Mouse (Mus musculus) gastrocnemius, postnatal 36 days (tissue): Measurements from ENCODE around the gene Galntl6. TPM values are rescaled to one million over a fixed set of nuclear protein-coding genes. Genes with fewer than 3 reads are reported as not detected.

Experiments used
- DNase-seq, 2 experiments: peaks; one replicate each; pipeline ENCODE4 v3.0.0; 2022
- intact Hi-C: fragments of 180-260 bp; cut with DNase I; formaldehyde crosslinking; loops from one replicate; pipeline ENCODE4 v1.15.1; 2025
- long read RNA-seq, 2 experiments: library from polyadenylated mRNA; stranded (forward); transcript quantifications; one replicate each; pipeline ENCODE4 v2.0.0; 2021
- total RNA-seq, 2 experiments: library from RNA; stranded (reverse); gene quantifications; 2 replicates each; pipeline ENCODE4 v1.2.3; 2021

Galntl6 gene
- not detected for total RNA-seq
- long read RNA-seq, experiment 1, result 0 reads
- long read RNA-seq, experiment 2, result 0 reads

DNA sequence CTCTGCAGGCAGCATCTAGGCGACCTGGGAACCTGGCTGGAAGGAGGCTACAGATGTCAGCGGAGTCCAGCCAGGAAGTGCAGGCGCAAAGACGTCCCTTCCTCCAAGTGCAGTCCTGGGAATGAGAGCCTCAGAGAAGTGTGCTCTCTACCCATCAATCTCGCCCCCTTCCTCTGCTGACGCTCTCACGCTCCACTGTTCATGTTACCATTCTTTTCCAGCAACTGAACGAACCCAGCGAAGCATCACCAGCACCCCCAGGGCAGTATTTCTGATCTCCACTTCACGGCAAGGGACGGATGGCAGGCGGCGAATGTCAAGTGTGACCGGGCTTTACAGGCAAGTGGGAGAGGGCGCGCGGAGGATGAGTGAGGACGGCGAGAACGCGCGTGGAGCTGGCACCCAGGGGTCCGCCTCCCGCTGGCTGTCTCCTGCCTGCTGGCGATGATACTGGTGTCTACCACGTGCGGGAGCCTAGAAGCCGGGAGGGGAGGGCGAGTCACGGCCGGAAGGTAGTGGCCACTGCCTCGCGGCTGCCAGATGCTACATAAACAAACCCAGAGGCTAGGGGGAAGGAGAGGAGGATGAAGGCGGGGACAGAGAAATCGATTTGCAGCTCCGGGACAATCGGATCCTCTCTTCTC, at the start of gene Galntl6:
Gene Galntl6 (minus strand): TSS at position 445 of the 644 bp plus-strand sequence.
- intact Hi-C loops, result no loop called here
- DNase-seq, result no peak

DNA sequence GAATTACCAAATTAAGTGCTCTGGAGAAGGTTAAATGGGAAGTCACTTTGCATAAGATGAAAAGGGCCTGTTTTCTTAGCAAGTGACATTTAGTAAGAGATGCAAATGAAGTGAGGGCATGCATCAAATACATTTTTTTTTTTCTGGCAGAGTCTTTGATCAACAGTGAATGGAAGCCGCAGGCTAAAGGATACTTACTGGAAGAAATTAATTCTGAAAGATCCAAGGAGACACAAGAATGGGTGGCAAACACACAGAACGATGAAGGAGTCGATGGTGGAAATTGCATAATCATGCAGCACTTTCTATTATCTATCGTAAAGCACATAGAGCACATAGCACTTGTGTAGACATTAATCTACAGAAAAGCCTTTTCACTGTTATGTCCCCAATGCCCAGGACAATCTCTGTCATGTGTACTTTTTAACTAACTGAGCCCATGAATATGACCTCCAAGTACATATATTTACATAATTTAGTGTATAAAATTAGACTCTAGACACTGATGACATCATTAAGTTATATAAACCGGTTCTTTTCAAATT, 44.8 kb upstream of the Galntl6 start:
- no peak for DNase-seq
- intact Hi-C loops, result no loop called here

GRCm38 (mm10) chr8:58943773-58944172, 31.3 kb upstream of the Galntl6 start:
- intact Hi-C loops, result no loop called here
- DNase-seq, result no peak

- intact Hi-C loops, result no loop called here
- DNase-seq, result no peak
Observed at GRCm38 (mm10) chr8:58931066-58931465, 18.6 kb upstream of the Galntl6 start.

DNA sequence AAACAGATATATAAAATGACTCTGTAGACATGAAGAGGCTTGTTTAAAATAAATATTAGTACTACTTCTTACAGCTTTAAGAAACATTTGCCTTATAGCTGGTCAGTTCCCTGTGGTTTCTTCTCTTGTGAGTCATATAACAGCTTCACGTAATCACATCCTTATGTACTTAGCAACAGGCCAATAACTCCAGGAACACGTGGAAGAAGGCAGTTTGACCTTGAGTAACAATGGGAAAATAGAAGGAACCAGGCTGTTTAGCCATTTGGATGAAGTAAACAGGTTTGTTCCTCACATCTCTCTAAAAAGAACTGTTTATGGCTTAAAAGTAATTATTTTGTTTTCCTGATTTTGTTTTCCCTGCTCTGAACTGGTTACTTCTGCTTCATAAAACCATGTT, 2.7 kb upstream of the Galntl6 start:
- intact Hi-C loops, result no loop called here

GRCm38 (mm10) chr8:58913640-58913968, 1.2 kb upstream of the Galntl6 start:
- no peak for DNase-seq
- intact Hi-C loops, result no loop called here

More for the DNA sequence above, 2.7 kb upstream of the Galntl6 start:
- no peak for DNase-seq

DNA sequence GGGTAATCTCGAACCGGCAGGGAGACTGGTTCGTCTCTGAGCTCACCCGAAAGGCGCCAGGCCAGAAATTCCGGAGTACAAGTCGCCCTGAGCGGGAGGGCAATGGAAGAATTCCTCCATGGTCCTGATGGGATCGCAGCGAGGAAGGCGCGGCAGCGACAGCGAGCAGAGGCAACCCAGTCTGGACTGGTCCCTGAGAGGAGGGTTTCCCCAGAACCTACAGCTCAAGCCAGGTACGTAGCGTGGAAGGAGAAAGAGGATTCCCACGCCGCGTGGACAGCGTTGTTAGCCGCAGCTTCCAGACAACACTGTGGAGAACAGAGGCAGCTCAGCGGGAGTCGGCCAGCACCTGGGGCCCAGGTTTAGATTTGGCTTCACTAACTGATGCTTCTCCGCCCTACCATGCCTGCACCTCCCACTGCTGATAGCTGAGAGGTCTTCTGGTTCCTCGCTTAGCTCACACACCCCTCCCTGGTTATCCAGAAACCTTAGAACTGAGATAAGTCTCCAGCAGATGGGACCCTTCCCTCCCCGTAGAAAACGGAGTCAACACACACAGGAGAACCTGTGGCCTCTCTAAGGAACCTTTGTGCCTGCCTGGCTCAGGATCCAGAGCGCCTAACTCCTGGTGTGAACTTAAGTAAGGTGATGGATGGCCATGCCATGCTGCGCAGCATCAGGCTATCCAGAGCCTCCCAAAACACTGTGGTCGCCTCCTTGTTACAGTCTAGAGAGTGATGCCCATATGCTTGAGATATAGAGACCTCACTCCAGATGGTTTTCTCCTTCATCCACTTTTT, 600 bp upstream of the Galntl6 start:
- no peak for DNase-seq
- intact Hi-C loops, result no loop called here

GRCm38 (mm10) chr8:58911677-58912076, 763 bp downstream of the Galntl6 start, which contains the start of gene BC030500:
TSS of gene BC030500 (plus strand) at chr8:58911755.
- intact Hi-C loops, result no loop called here
- no peak for DNase-seq

DNA sequence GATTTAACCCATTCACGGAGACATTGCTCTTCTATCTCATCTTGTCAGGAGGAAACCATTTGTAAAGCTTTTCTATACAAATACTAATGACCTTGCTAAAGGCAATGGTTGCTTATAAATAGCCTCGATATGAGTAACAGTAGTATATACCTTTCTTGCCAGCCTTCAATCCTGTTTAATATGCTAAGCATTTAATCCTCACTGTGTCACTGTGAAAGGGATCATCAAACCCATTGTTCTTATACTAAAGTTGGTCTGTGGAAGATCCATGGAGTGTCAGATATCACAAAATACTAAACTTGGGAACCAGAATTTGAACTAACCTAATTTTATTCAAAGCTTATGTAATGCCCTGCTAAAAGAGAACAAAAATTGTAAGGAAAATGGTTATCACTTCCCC, 8.0 kb downstream of the Galntl6 start:
- intact Hi-C loops, result no loop called here
- no peak for DNase-seq

DNA sequence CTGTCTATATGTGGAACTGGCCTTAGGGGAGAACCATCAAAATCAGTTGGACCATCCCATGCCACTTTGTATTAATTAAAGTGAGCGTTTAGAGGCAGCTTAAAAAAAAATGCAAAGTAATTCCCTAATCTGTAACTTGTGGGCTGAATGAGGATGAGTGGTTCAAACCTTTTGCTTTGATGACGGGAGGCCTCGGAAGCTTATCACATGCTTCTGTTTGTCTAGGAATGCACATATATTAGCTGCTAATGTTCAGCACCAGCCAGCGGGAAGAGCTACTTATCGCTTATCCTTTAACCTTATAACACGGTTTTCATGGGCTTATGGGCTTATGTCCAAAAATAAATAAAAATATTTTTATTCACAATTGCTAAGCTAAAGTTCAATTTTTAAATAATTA, 16.5 kb downstream of the Galntl6 start:
- no peak for DNase-seq
- intact Hi-C loops, result no loop called here

GRCm38 (mm10) chr8:58890591-58890990, 21.8 kb downstream of the Galntl6 start:
- DNase-seq, result no peak
- intact Hi-C loops, result no loop called here

GRCm38 (mm10) chr8:58886405-58886804, 26.0 kb downstream of the Galntl6 start:
- no peak for DNase-seq
- intact Hi-C loops, result no loop called here

DNA sequence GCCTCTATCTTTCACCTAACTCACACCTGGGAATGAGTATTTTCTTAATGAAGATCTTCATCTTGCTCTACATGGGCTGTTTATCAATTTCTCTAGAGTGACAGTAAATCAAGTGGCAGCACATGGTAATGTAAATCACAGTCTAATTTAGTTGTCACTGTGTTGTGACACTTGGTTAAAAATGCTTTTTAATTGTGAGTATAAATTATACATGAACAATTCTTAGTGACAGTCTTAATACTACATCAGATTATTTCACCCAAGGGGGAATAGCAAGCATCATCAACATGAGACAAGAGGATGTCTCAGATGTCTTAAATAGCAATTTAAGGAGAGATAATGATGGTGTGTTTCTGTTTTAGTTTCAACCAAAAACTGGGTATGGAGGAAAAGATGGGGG, 88.1 kb downstream of the Galntl6 start:
- no peak for DNase-seq

GRCm38 (mm10) chr8:58805190-58805589, 107.2 kb downstream of the Galntl6 start:
- DNase-seq, result peak in 1 of 2 experiments; percentile 6
- intact Hi-C loops, result no loop called here

More for the DNA sequence above, 88.1 kb downstream of the Galntl6 start:
- intact Hi-C loops, result no loop called here

GRCm38 (mm10) chr8:58801847-58802246, 110.6 kb downstream of the Galntl6 start:
- no peak for DNase-seq
- intact Hi-C loops, result no loop called here

DNA sequence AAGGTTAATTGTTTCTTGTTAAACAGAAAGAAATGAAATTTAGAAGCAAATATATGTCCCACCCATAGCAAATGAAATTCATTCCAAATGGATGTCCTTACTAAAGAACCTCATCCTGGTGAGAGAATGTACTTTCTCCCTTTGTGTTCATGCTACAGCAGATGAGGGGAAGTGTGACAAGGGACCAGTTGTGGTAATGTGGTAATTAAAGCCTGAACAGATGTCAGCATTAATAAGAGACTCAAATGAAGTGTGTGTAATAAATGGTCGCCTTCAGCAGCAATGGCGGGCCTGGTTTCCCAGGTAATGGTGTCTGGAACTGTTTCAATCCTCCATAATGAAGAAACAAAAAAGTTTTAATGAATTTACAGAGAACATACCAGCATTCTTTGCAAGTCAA, 158.7 kb downstream of the Galntl6 start:
- intact Hi-C loops, result no loop called here
- DNase-seq, result no peak

- DNase-seq, result no peak
- intact Hi-C loops, result no loop called here
Observed at GRCm38 (mm10) chr8:58737963-58738362, 174.5 kb downstream of the Galntl6 start.

DNA sequence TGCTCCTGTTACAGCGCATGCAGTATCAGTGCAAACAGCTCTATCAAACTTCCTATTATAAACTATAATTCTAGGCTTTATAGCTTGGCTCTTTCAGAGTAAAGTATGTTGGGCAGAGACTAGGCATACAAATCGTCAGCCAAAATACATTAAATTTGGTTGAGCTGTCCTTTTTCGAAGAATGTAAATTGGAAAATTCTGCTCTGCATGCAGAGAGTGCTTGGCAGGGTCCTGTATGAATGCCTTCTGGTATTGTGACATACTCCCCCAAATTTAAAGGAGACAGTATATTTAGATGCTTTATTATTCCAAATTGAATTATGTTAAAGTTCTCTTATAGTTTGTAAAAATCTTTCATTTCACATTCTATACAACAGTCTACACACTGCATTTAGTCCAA, 220.7 kb downstream of the Galntl6 start:
- no peak for DNase-seq
- intact Hi-C loops, result no loop called here

GRCm38 (mm10) chr8:58677847-58678450, 234.5 kb downstream of the Galntl6 start:
- intact Hi-C loops, result no loop called here

GRCm38 (mm10) chr8:58669075-58669474, 243.4 kb downstream of the Galntl6 start:
- intact Hi-C loops, result no loop called here
- no peak for DNase-seq

More at GRCm38 (mm10) chr8:58677847-58678450, 234.5 kb downstream of the Galntl6 start:
- no peak for DNase-seq

DNA sequence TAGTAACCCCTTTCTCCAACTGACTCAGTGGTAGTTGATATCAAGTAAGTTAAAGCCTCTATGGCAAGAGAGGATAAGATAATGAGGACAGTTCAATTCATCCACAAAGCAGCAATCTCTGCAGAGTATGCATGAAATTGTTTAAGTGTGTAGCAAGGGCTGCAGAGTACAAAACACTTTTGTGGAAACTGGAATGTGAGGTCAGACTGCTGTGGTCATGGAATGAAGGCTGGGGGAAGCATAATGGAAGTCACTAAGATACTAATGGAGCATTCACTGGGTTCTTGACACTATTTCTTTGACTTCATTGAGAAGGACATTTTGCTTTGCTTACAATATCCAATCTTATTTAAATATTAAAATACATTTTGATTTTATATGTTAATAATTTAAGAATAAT, 252.4 kb downstream of the Galntl6 start:
- no peak for DNase-seq
- intact Hi-C loops, result no loop called here
